Mouse (Mus musculus) CH12.LX (cell line): ENCODE data around the gene Gls2. TPM values are rescaled to one million over a fixed set of nuclear protein-coding genes. Genes with fewer than 3 reads are reported as not detected.

Source experiments
- DNase-seq: peaks from one replicate; pipeline ENCODE4 v3.0.0-alpha.2; 2013; ENCODE audit errors: extremely low read depth
- H3K27ac ChIP-seq: 2 replicates; pipeline ENCODE4 v1.5.1; 2012; ENCODE audit warnings: low read depth, mild to moderate bottlenecking, control low read depth, moderate library complexity; ENCODE audit not compliant: insufficient read depth
- H3K27me3 ChIP-seq: replicated peaks from 2 replicates; pipeline ENCODE3; 2012; ENCODE audit warnings: inconsistent platforms
- H3K36me3 ChIP-seq, 2 experiments: replicated peaks in 1 of 2; 2 replicates each; pipeline versions ENCODE3 to v1.6.1; 2012; ENCODE audit warnings: inconsistent platforms in 1 of 2, low read length in 1 of 2, mild to moderate bottlenecking in 1 of 2, mixed read lengths in 1 of 2, moderate library complexity in 1 of 2; ENCODE audit not compliant: control insufficient read depth in 1 of 2, insufficient read depth in 1 of 2
- H3K4me1 ChIP-seq, 2 experiments: 2 replicates each; pipeline ENCODE4 v1.6.1; 2012; ENCODE audit warnings: inconsistent platforms in 1 of 2, moderate library complexity in 1 of 2; ENCODE audit not compliant: insufficient read depth in 2 of 2, control insufficient read depth in 1 of 2
- H3K4me2 ChIP-seq: 2 replicates; pipeline ENCODE4 v1.6.1; 2012; ENCODE audit warnings: low read depth, mild to moderate bottlenecking, control low read depth; ENCODE audit not compliant: poor library complexity, insufficient read depth, severe bottlenecking
- H3K4me3 ChIP-seq, 3 experiments: fragments of 150-350 bp in 1 of 3; sonication (generic) in 1 of 3; replicated peaks in 1 of 3; 2 replicates each; pipeline versions ENCODE3 to v1.5.1; 2011 to 2012; ENCODE audit warnings: low read depth in 2 of 3, low read length in 2 of 3, mild to moderate bottlenecking in 2 of 3, moderate library complexity in 2 of 3, control low read depth in 1 of 3, improper control_type of control experiment in 1 of 3, inconsistent platforms in 1 of 3, mixed read lengths in 1 of 3; ENCODE audit not compliant: poor library complexity in 1 of 3
- H3K79me2 ChIP-seq: replicated peaks from 2 replicates; pipeline ENCODE4 v1.6.1; 2012; ENCODE audit warnings: mild to moderate bottlenecking, moderate library complexity; ENCODE audit not compliant: control insufficient read depth, poor library complexity, insufficient read depth, severe bottlenecking; ENCODE audit errors: extremely low read depth
- H3K9ac ChIP-seq: 2 replicates; pipeline ENCODE4 v1.6.1; 2012; ENCODE audit warnings: low read depth, mild to moderate bottlenecking, control low read depth, moderate library complexity; ENCODE audit not compliant: insufficient read depth
- H3K9me3 ChIP-seq: replicated peaks from 2 replicates; pipeline ENCODE3; 2012; ENCODE audit warnings: low read length, inconsistent platforms, mixed read lengths
- BHLHE40 ChIP-seq: IDR thresholded peaks from 2 replicates; pipeline ENCODE4 v1.6.1; 2011; ENCODE audit warnings: mild to moderate bottlenecking, low read depth, low read length, improper control_type of control experiment
- CHD1 ChIP-seq: IDR thresholded peaks from 2 replicates; pipeline ENCODE4 v1.6.1; 2012; ENCODE audit warnings: low read depth, low read length, improper control_type of control experiment, inconsistent platforms
- CHD2 ChIP-seq: IDR thresholded peaks from 2 replicates; pipeline ENCODE4 v1.6.1; 2011; ENCODE audit warnings: low read length, improper control_type of control experiment
- CTCF ChIP-seq, 2 experiments: IDR thresholded peaks in 1 of 2; conservative IDR thresholded peaks in 1 of 2; 2 replicates each; pipeline ENCODE4 v1.5.1; 2011 to 2012; ENCODE audit warnings: low read depth in 2 of 2, low read length in 2 of 2, improper control_type of control experiment in 1 of 2, inconsistent platforms in 1 of 2, mild to moderate bottlenecking in 1 of 2, moderate library complexity in 1 of 2
- ELF1 ChIP-seq: IDR thresholded peaks from 2 replicates; pipeline ENCODE4 v1.6.1; 2014; ENCODE audit warnings: low read depth, mild to moderate bottlenecking, inconsistent platforms, low read length, improper control_type of control experiment
- EP300 ChIP-seq: IDR thresholded peaks from 2 replicates; pipeline ENCODE4 v1.6.1; 2011; ENCODE audit warnings: low read length, improper control_type of control experiment
- ETS1 ChIP-seq: conservative IDR thresholded peaks from 2 replicates; pipeline ENCODE4 v1.6.1; 2012; ENCODE audit warnings: low read depth, mild to moderate bottlenecking, inconsistent platforms, low read length, improper control_type of control experiment, moderate library complexity
- GABPA ChIP-seq: IDR thresholded peaks from 2 replicates; pipeline ENCODE4 v1.6.1; 2012; ENCODE audit warnings: low read depth, low read length, improper control_type of control experiment, inconsistent platforms; ENCODE audit not compliant: insufficient replicate concordance
- HCFC1 ChIP-seq: IDR thresholded peaks from 2 replicates; pipeline ENCODE4 v1.6.1; 2012; ENCODE audit warnings: low read depth, mild to moderate bottlenecking, inconsistent platforms, low read length, improper control_type of control experiment
- IRF4 ChIP-seq: IDR thresholded peaks from 2 replicates; pipeline ENCODE4 v1.6.1; 2014; ENCODE audit warnings: low read depth, mild to moderate bottlenecking, inconsistent platforms, low read length, improper control_type of control experiment
- JUN ChIP-seq: IDR thresholded peaks from 2 replicates; pipeline ENCODE4 v1.6.1; 2011; ENCODE audit warnings: low read depth, mild to moderate bottlenecking, low read length, improper control_type of control experiment, moderate library complexity; ENCODE audit not compliant: insufficient read depth
- JUND ChIP-seq: conservative IDR thresholded peaks from 2 replicates; pipeline ENCODE4 v1.6.1; 2011; ENCODE audit warnings: low read depth, low read length, improper control_type of control experiment
- MAFK ChIP-seq: IDR thresholded peaks from 2 replicates; pipeline ENCODE4 v1.6.1; 2011; ENCODE audit warnings: low read length, improper control_type of control experiment; ENCODE audit not compliant: insufficient replicate concordance
- MAZ ChIP-seq: IDR thresholded peaks from 2 replicates; pipeline ENCODE4 v1.6.1; 2012; ENCODE audit warnings: low read depth, mild to moderate bottlenecking, inconsistent platforms, low read length, improper control_type of control experiment, moderate library complexity
- MXI1 ChIP-seq: IDR thresholded peaks from 2 replicates; pipeline ENCODE4 v1.6.1; 2011; ENCODE audit warnings: mild to moderate bottlenecking, low read depth, low read length, improper control_type of control experiment
- MYC ChIP-seq: IDR thresholded peaks from 2 replicates; pipeline ENCODE4 v1.6.1; 2011; ENCODE audit warnings: low read depth, mild to moderate bottlenecking, improper control_type of control experiment, low read length
- NELFE ChIP-seq: IDR thresholded peaks from 2 replicates; pipeline ENCODE4 v1.6.1; 2011; ENCODE audit warnings: low read depth, low read length, improper control_type of control experiment
- NRF1 ChIP-seq: IDR thresholded peaks from 2 replicates; pipeline ENCODE4 v1.6.1; 2014; ENCODE audit warnings: low read depth, mild to moderate bottlenecking, inconsistent platforms, low read length, improper control_type of control experiment, moderate library complexity
- PAX5 ChIP-seq: IDR thresholded peaks from 2 replicates; pipeline ENCODE4 v1.6.1; 2012; ENCODE audit warnings: low read length, inconsistent platforms, mixed read lengths
- RCOR1 ChIP-seq: conservative IDR thresholded peaks from 2 replicates; pipeline ENCODE4 v1.6.1; 2012; ENCODE audit warnings: low read depth, mild to moderate bottlenecking, inconsistent platforms, low read length, improper control_type of control experiment
- TBP ChIP-seq: conservative IDR thresholded peaks from 2 replicates; pipeline ENCODE4 v1.6.1; 2011; ENCODE audit warnings: low read depth, low read length, improper control_type of control experiment
- TCF12 ChIP-seq: IDR thresholded peaks from 2 replicates; pipeline ENCODE4 v1.6.1; 2014; ENCODE audit warnings: low read depth, mild to moderate bottlenecking, inconsistent platforms, low read length, improper control_type of control experiment
- UBTF ChIP-seq: IDR thresholded peaks from 2 replicates; pipeline ENCODE4 v1.6.1; 2012; ENCODE audit warnings: low read depth, mild to moderate bottlenecking, inconsistent platforms, low read length, improper control_type of control experiment, moderate library complexity
- USF2 ChIP-seq: conservative IDR thresholded peaks from 2 replicates; pipeline ENCODE4 v1.6.1; 2011; ENCODE audit warnings: low read depth, low read length, improper control_type of control experiment
- ZKSCAN1 ChIP-seq: IDR thresholded peaks from 2 replicates; pipeline ENCODE4 v1.6.1; 2012; ENCODE audit warnings: low read depth, inconsistent platforms, low read length, improper control_type of control experiment, borderline replicate concordance
- ZMIZ1 ChIP-seq: IDR thresholded peaks from 2 replicates; pipeline ENCODE4 v1.6.1; 2012; ENCODE audit warnings: low read depth, mild to moderate bottlenecking, inconsistent platforms, low read length, improper control_type of control experiment
- ZNF384 ChIP-seq: IDR thresholded peaks from 2 replicates; pipeline ENCODE4 v1.6.1; 2012; ENCODE audit warnings: low read depth, low read length, improper control_type of control experiment, inconsistent platforms
- dilution Hi-C: fragments of 300-500 bp; cut with MboI; formaldehyde crosslinking; loops from 2 replicates; pipeline ENCODE4 v1.14.3; 2020; ENCODE audit warnings: low sequenced_read_pairs; ENCODE audit not compliant: extremely low pct_unique_long_range_greater_than_20kb, extremely low pct_ligation_motif_present
- in situ Hi-C: fragments of 300-500 bp; cut with MboI; formaldehyde crosslinking; loops from 3 replicates; pipeline ENCODE4 v1.14.3; 2019; ENCODE audit warnings: low sequenced_read_pairs, low pct_ligation_motif_present, low pct_unique_long_range_greater_than_20kb, mixed read lengths
- polyA plus RNA-seq: library from polyadenylated mRNA; unstranded; fragments of >175 nt; gene quantifications from 2 replicates; pipeline ENCODE4 v1.2.1, GENCODE M21; 2012; ENCODE audit warnings: low read depth; ENCODE audit not compliant: insufficient read length
- total RNA-seq, 2 experiments: library from RNA; depleted of rRNA; stranded (reverse); fragments of 300-350 nt in 1 of 2; fragments of >200 nt in 1 of 2; gene quantifications; 2 replicates each; pipeline ENCODE4 v1.2.3; 2012 to 2014

Gene Gls2
- total and polyA plus RNA-seq, 3 experiments, result 0.86 to 2.2 (median 1.9) TPM

DNA sequence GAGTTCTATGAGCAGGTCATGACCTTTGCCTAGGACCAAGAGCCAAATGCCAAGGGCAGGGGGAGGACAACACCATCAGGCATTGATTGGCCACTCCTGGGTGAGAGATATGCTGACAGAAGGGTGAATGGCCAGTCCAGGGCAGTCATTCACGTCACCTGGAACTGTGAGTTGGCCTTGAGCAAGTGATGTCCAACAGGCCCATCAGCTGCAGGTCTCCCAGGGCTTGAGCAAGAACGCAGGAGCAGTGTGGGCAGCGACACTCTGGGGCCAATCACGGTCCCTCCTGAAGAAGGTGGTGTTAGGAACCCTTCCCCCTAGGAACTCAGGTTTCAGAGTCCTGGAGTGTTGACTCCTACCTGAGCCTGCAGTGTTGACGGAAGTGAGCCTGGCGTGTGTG lies 7.6 kb downstream of the Gls2 start:
- in situ Hi-C loops (no loop called here), dilution Hi-C loops (no loop called here)
- Histone ChIP-seq H3K4me3 (no peak overlapping the region), H3K27ac (no peak overlapping the region), H3K79me2 (no peaks in the 10 kb centered on the region), H3K36me3 (peaks cover 3 to 17% of the 10 kb centered on the region in 2 experiments), H3K9me3 (no peaks in the 10 kb centered on the region), H3K27me3 (no peaks in the 10 kb centered on the region), H3K4me1 (peaks cover 11 to 21% of the 10 kb centered on the region in 2 experiments), H3K4me2 (no peak overlapping the region), H3K9ac (no peak overlapping the region)
- TF ChIP-seq CHD2, result no peak
- TF ChIP-seq ETS1, result no peak
- no peak for TF ChIP-seq GABPA
- TF ChIP-seq BHLHE40, result no peak
- TF ChIP-seq JUND, result no peak
- no peak for TF ChIP-seq IRF4
- TF ChIP-seq TBP, result no peak
- TF ChIP-seq CHD1, result no peak
- no peak for TF ChIP-seq HCFC1
- no peak for TF ChIP-seq EP300
- no peak for TF ChIP-seq JUN
- TF ChIP-seq CTCF (conservative IDR thresholded peaks at IDR 0.05 in 1 of 2, IDR thresholded peaks at IDR 0.05 in 1 of 2; ENCODE audit: low read depth in 2 of 2, low read length in 2 of 2), result no peak
- TF ChIP-seq RCOR1, result no peak
- TF ChIP-seq MYC, result no peak
- no peak for TF ChIP-seq MAFK
- no peak for TF ChIP-seq UBTF
- no peak for TF ChIP-seq ELF1
- TF ChIP-seq MAZ, result no peak
- no peak for TF ChIP-seq PAX5
- TF ChIP-seq ZNF384, result no peak
- DNase-seq, result no peak

- H3K36me3 ChIP-seq, result peaks cover 3 to 31% of the 10 kb centered on the region in 2 experiments
- DNase-seq, result no peak
- H3K9ac ChIP-seq, result no peak overlapping the region
- no peak overlapping the region for H3K4me3 ChIP-seq
- no peak overlapping the region for H3K27ac ChIP-seq
- no peak overlapping the region for H3K4me2 ChIP-seq
- in situ Hi-C loops, result no loop called here
- H3K9me3 ChIP-seq, result no peaks in the 10 kb centered on the region
- TF ChIP-seq GABPA (no peak), NELFE (no peak), IRF4 (no peak), UBTF (no peak), HCFC1 (no peak), MAFK (no peak), BHLHE40 (no peak), MXI1 (no peak), MAZ (no peak), NRF1 (no peak), ZMIZ1 (no peak), CHD2 (no peak), TBP (no peak), USF2 (no peak), TCF12 (no peak), RCOR1 (no peak), ZKSCAN1 (no peak), JUND (no peak), ELF1 (no peak)
- H3K4me1 ChIP-seq, result peaks cover 14 to 49% of the 10 kb centered on the region in 2 experiments
- no peaks in the 10 kb centered on the region for H3K27me3 ChIP-seq
- dilution Hi-C loops, result no loop called here
- H3K79me2 ChIP-seq, result peaks cover 1% of the 10 kb centered on the region
Observed at GRCm38 (mm10) chr10:128204941-128205340, 10.7 kb downstream of the Gls2 start.
